Mouse (Mus musculus): ENCODE measurements around the gene Gm13277. TPM values are rescaled to one million over a fixed set of nuclear protein-coding genes. Genes with fewer than 3 reads are reported as not detected.
"Not testable (repeated sequence)": the region's sequence is repeated elsewhere in the genome, so short reads cannot be mapped to it uniquely, and the experiment has no call there.

The Gm13277 gene
- not detected in 2 replicates for polyA plus RNA-seq (2016; fragmentation: Nextera tagmentation; extraction: Ambion mirVana)

DNA sequence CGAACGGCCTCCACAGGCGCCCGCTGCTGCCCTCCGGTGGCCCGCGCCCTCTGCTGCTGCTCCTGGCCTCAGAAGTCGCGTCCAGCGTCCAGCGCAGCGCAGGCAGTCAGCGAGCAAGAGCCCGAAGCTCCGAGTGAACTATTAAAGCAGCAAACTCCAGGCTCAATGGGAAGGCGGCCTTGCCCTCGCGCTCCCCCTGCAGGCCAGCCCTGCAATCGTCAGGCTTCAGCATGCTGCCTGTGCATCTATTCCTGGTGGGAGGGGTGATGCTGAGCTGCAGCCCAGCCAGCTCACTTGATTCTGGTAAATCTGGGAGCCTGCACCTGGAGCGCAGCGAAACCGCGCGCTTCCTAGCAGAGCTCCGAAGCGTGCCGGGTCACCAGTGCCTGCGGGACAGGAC is at the start of gene Gm13277:
Gm13277 (plus strand) TSS at position 231 of the 400 bp plus-strand sequence.
- not testable (repeated sequence) for H3K9me3 ChIP-seq
- WGBS, result 0% methylated on average over 4 of the region's 28 CpGs

GRCm38 (mm10) chr4:88739036-88739435 is 49.4 kb upstream of the Gm13277 start:
- no peak overlapping the region for H3K4me2 ChIP-seq (replicated peaks)
- no peak overlapping the region for H3K27ac ChIP-seq
- ATAC-seq (ENCODE audit: low FRiP score, low read depth), result no peak
- WGBS, result 94% methylated on average over 6 of the region's 6 CpGs
- no peak overlapping the region for H3K9ac ChIP-seq
- no peaks in the 10 kb centered on the region for H3K36me3 ChIP-seq
- no peaks in the 10 kb centered on the region for H3K9me3 ChIP-seq
- H3K4me1 ChIP-seq, result no peaks in the 10 kb centered on the region
- no peaks in the 10 kb centered on the region for H3K27me3 ChIP-seq (replicated peaks)
- H3K4me3 ChIP-seq, result no peak overlapping the region

More for the DNA sequence above, at the start of gene Gm13277:
- not testable (repeated sequence) for H3K4me2 ChIP-seq (replicated peaks); H3K4me1 ChIP-seq; H3K36me3 ChIP-seq; ATAC-seq (ENCODE audit: low FRiP score, low read depth); H3K4me3 ChIP-seq; H3K9ac ChIP-seq; H3K27me3 ChIP-seq (replicated peaks); H3K27ac ChIP-seq

DNA sequence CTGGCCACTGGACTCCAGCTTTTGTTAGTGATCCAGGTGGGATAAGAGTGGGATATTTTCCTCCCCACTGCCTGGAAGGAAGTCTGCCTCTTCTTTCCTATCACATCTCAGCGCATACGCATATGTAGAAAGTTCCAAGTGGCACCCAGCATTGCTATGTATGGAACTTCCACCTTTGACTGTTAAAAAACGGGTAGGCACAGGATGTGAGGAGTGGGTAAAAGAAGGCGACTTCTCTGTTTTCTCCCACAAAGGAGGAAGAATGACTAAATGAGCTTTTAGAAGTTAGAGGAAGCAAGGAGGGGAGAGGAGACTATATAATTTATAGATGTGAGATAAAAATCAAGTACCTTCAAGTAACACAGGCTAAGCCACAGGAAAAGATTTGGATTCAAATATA is 47.0 kb upstream of the Gm13277 start:
- H3K27me3 ChIP-seq (replicated peaks), result no peaks in the 10 kb centered on the region
- H3K9me3 ChIP-seq, result no peaks in the 10 kb centered on the region
- no peak overlapping the region for H3K4me3 ChIP-seq
- WGBS, result 95% methylated on average over 4 of the region's 4 CpGs
- H3K27ac ChIP-seq, result no peak overlapping the region
- no peaks in the 10 kb centered on the region for H3K36me3 ChIP-seq
- H3K9ac ChIP-seq, result no peak overlapping the region
- no peak overlapping the region for H3K4me2 ChIP-seq (replicated peaks)
- no peaks in the 10 kb centered on the region for H3K4me1 ChIP-seq
- no peak for ATAC-seq (ENCODE audit: low FRiP score, low read depth)

GRCm38 (mm10) chr4:88742771-88743371 is 45.6 kb upstream of the Gm13277 start:
- Histone ChIP-seq H3K4me1 (no peaks in the 10 kb centered on the region), H3K36me3 (no peaks in the 10 kb centered on the region), H3K27me3 (replicated peaks) (no peaks in the 10 kb centered on the region), H3K4me3 (no peak overlapping the region), H3K4me2 (replicated peaks) (no peak overlapping the region), H3K27ac (no peak overlapping the region), H3K9me3 (no peaks in the 10 kb centered on the region), H3K9ac (no peak overlapping the region)
- no peak for ATAC-seq (ENCODE audit: low FRiP score, low read depth)
- 88% methylated on average over 7 of the region's 7 CpGs for WGBS

GRCm38 (mm10) chr4:88744207-88744606 is 44.2 kb upstream of the Gm13277 start:
- ATAC-seq (ENCODE audit: low FRiP score, low read depth), result no peak
- Histone ChIP-seq H3K27me3 (replicated peaks) (no peaks in the 10 kb centered on the region), H3K4me3 (no peak overlapping the region), H3K4me1 (no peaks in the 10 kb centered on the region), H3K4me2 (replicated peaks) (no peak overlapping the region), H3K9me3 (no peaks in the 10 kb centered on the region), H3K9ac (no peak overlapping the region), H3K27ac (no peak overlapping the region), H3K36me3 (no peaks in the 10 kb centered on the region)
- 72% methylated on average over 3 of the region's 3 CpGs for WGBS

GRCm38 (mm10) chr4:88749926-88750325 is 38.5 kb upstream of the Gm13277 start:
- Histone ChIP-seq H3K9me3 (no peaks in the 10 kb centered on the region), H3K4me2 (replicated peaks) (no peak overlapping the region), H3K9ac (no peak overlapping the region), H3K36me3 (no peaks in the 10 kb centered on the region), H3K27ac (no peak overlapping the region), H3K27me3 (replicated peaks) (no peaks in the 10 kb centered on the region), H3K4me3 (no peak overlapping the region), H3K4me1 (no peaks in the 10 kb centered on the region)
- 65% methylated on average over 6 of the region's 6 CpGs for WGBS
- no peak for ATAC-seq (ENCODE audit: low FRiP score, low read depth)

- H3K27me3 ChIP-seq (replicated peaks); H3K4me3 ChIP-seq; H3K9ac ChIP-seq; H3K36me3 ChIP-seq; H3K27ac ChIP-seq; H3K9me3 ChIP-seq; H3K4me1 ChIP-seq; ATAC-seq (ENCODE audit: low FRiP score, low read depth); H3K4me2 ChIP-seq (replicated peaks): not testable (repeated sequence)
- WGBS, result 84% methylated on average over 15 of the region's 15 CpGs
These were observed 33.6 kb upstream of the Gm13277 start, which contains the start of gene Gm13271 for GRCm38 (mm10) chr4:88754818-88755340. Gene Gm13271, plus strand, starts transcription at chr4:88754868.

- ATAC-seq (ENCODE audit: low FRiP score, low read depth), result peak; percentile 41; the same call in 1 of the 2 replicates
- H3K4me1 ChIP-seq; H3K27me3 ChIP-seq (replicated peaks); H3K27ac ChIP-seq; H3K36me3 ChIP-seq; H3K9me3 ChIP-seq: not testable (repeated sequence)
- Histone ChIP-seq H3K4me2 (replicated peaks) (peak overlapping the region; percentile 62), H3K9ac (peak overlapping the region; percentile 10; the same call in 1 of the 2 replicates), H3K4me3 (peak overlapping the region; percentile 33)
- 12% methylated on average over 29 of the region's 31 CpGs for WGBS
These were observed 31.6 kb upstream of the Gm13277 start for GRCm38 (mm10) chr4:88756581-88757513.

DNA sequence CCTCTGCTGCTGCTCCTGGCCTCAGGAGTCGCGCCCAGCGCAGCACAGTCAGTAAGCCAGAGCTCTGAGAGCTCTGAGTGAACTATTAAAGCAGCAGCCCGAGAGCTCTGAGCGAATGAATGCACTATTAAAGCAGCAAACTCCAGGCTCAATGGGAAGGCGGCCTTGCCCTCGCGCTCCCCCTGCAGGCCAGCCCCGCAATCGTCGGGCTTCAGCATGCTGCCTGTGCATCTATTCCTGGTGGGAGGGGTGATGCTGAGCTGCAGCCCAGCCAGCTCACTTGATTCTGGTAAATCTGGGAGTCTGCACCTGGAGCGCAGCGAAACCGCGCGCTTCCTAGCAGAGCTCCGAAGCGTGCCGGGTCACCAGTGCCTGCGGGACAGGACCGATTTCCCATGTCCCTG is 30.8 kb upstream of the Gm13277 start:
- H3K36me3 ChIP-seq; H3K4me1 ChIP-seq; H3K9me3 ChIP-seq; H3K27me3 ChIP-seq (replicated peaks); H3K27ac ChIP-seq; H3K9ac ChIP-seq: not testable (repeated sequence)
- ATAC-seq (ENCODE audit: low FRiP score, low read depth), result peak; percentile 100
- Histone ChIP-seq H3K4me3 (peak overlapping the region; percentile 33), H3K4me2 (replicated peaks) (peak overlapping the region; percentile 62)
- under 1% methylated on average over 21 of the region's 21 CpGs for WGBS

GRCm38 (mm10) chr4:88758751-88759150 is 29.7 kb upstream of the Gm13277 start:
- not testable (repeated sequence) for H3K36me3 ChIP-seq; H3K27me3 ChIP-seq (replicated peaks); H3K9ac ChIP-seq; H3K4me2 ChIP-seq (replicated peaks); H3K27ac ChIP-seq; H3K4me3 ChIP-seq; H3K4me1 ChIP-seq; H3K9me3 ChIP-seq; ATAC-seq (ENCODE audit: low FRiP score, low read depth)
- 92% methylated on average over 9 of the region's 9 CpGs for WGBS

- WGBS, result 24% methylated on average over 11 of the region's 14 CpGs
- not testable (repeated sequence) for H3K27me3 ChIP-seq (replicated peaks); H3K36me3 ChIP-seq; H3K9me3 ChIP-seq; H3K4me1 ChIP-seq; H3K9ac ChIP-seq; H3K27ac ChIP-seq; ATAC-seq (ENCODE audit: low FRiP score, low read depth)
- peak within 1 kb of the TSS; percentile 27 for H3K4me3 ChIP-seq
- peak within 1 kb of the TSS; percentile 59 for H3K4me2 ChIP-seq (replicated peaks)
These were observed 28.7 kb upstream of the Gm13277 start, which contains the start of gene Gm13283 for GRCm38 (mm10) chr4:88759610-88760268. Gene Gm13283, plus strand, starts transcription at chr4:88760119.

DNA sequence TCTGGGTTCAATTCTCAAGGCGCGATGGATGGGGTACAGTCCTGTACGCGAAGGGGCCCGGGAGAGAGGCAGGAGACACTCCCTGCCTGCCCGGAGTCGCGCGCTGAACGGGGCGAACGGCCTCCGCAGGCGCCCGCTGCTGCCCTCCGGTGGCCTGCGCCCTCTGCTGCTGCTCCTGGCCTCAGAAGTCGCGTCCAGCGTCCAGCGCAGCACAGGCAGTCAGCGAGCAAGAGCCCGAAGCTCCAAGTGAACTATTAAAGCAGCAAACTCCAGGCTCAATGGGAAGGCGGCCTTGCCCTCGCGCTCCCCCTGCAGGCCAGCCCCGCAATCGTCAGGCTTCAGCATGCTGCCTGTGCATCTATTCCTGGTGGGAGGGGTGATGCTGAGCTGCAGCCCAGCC is 28.0 kb upstream of the Gm13277 start:
- not testable (repeated sequence) for H3K9ac ChIP-seq; H3K4me1 ChIP-seq; H3K27ac ChIP-seq; H3K27me3 ChIP-seq (replicated peaks); H3K36me3 ChIP-seq; ATAC-seq (ENCODE audit: low FRiP score, low read depth); H3K9me3 ChIP-seq
- Histone ChIP-seq H3K4me3 (peak overlapping the region; percentile 27), H3K4me2 (replicated peaks) (peak overlapping the region; percentile 59)
- 0% methylated on average over 24 of the region's 28 CpGs for WGBS

Measured in neural tube, embryonic 12.5 days (tissue).